Mouse (Mus musculus): ENCODE data around the gene 1700017N19Rik. TPM values are rescaled to one million over a fixed set of nuclear protein-coding genes. Genes with fewer than 3 reads are reported as not detected.
"Not testable (repeated sequence)": the region's sequence is repeated elsewhere in the genome, so short reads cannot be mapped to it uniquely, and the experiment has no call there.

1700017N19Rik gene
- not detected in 3 replicates for total RNA-seq (2017)

DNA sequence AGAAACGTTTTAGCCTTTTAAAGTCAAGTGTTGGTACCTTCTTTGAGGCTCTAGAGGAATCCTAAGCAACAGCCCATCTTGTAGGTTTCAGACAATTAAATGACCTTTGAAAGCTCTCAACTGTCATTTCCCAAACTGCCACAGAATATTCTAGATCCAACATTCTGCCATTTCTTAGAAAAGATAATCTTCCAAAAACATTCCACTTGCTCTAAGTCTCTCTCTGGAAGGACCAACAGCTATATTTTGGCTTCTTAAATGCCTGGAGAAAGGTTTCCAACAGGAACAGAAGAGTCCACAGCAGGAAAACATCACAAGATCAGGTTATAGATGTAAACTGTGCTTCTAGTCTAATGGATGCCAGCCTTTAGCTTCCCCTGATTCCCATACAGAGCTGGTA, at the start of gene 1700017N19Rik, which contains the start of gene 4930430F08Rik:
1700017N19Rik (plus strand) TSS at position 162 of the 400 bp plus-strand sequence.
4930430F08Rik (minus strand) TSS at position 101 of the 400 bp plus-strand sequence.
- no peak for ATAC-seq (replicated peaks; ENCODE audit: insufficient number of reproducible peaks, low FRiP score, low TSS enrichment, poor library complexity, severe bottlenecking)

- no peak for ATAC-seq (replicated peaks; ENCODE audit: insufficient number of reproducible peaks, low FRiP score, low TSS enrichment, poor library complexity, severe bottlenecking)
Measured at GRCm38 (mm10) chr10:100556566-100557175, 33.6 kb upstream of the 1700017N19Rik start.

DNA sequence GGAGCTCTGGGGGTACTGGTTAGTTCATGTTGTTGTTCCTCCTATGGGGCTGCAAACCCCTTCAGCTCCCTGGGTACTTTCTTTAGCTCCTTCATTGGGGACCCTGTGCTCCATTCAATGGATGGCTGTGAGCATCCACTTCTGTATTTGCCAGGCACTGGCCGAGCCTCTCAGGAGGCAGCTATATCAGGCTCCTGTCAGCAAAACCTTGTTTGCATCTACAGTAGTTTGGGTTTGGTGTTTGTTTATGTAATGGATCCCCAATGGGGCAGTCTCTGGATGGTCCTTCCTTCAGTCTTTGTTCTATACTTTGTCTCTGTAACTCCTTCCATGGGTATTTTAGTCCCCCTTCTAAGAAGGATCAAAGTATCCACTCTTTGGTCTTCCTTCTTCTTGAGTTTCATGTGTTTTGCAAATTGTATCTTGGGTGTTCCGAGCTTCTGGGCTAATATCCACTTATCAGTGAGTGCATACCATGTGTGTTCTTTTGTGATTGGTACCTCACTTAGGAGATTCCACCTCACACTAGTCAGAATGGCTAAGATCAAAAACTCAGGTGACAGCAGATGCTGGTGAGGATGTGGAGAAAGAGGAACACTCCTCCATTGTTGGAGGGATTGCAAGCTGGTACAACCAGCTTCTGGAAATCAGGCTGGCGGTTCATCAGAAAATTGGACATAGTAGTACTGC, 29.9 kb upstream of the 1700017N19Rik start:
- not testable (repeated sequence) for ATAC-seq (replicated peaks; ENCODE audit: insufficient number of reproducible peaks, low FRiP score, low TSS enrichment, poor library complexity, severe bottlenecking)

DNA sequence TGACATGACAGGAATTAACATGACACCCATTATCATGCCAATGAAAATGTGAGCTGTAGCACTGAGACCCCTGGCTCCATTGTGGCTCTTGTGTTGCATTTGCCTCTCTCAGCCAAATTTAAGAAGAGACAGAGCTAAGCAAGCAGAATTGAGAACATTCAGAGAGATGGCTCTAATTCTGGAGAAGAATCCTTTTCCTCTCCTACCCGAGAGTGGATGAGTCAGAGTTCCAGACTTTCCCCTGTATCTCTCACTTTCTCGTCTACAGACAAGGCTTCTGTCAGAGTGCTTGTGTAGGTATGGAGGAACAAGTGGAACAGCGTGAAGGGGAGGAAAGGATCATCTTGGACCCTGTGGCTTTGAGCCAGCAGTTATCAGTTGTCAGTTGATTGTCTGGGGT, 26.2 kb upstream of the 1700017N19Rik start:
- ATAC-seq (replicated peaks; ENCODE audit: insufficient number of reproducible peaks, low FRiP score, low TSS enrichment, poor library complexity, severe bottlenecking) = no peak

DNA sequence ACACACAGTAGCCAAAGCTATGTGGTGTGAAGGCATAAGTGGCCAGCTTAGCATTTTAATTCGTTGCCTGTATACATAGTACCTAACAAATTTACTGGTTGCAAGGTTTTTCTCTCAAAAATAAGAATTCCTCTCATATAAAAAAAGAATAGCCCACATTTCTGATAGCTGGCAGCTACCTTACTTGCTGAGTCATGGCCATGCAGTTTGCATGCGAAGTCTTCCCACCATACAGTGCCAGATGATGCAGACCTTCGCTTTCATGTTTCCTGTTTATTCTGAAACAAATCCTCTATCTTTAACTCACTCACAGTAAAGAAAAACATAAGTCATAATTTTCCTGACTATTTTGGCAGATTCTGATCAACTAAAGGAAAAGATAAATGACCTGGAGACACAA, 18.6 kb upstream of the 1700017N19Rik start:
- no peak for ATAC-seq (replicated peaks; ENCODE audit: insufficient number of reproducible peaks, low FRiP score, low TSS enrichment, poor library complexity, severe bottlenecking)

DNA sequence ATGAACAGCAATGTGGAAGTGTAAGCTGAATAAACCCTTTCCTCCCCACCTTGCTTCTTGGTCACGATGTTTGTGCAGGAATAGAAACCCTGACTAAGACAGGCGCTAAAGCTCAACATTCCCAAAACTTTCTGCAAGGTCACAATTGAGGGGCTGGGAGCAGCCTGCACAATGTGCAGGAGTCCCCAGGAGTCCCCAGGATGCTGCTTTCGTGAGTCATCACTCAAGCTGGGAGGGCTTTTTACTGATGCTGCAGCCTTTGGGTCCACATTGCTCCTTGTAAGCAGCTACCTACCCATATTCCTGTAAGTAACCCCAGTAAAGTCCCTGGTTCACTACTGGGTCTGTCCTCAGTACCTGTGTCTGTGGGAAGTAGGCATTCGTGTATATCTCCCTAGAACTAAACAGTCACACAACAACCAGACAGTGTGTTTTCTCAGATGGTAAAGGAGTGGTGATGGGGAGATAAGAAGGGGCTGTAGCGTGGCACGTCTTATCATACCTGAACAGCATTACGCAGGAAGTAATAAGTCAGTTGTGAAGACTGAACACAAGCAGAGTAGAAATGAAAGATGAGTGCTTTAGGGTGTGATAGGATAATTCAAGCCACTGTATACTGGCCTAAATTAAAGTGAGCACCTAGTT, 15.7 kb upstream of the 1700017N19Rik start:
- ATAC-seq (replicated peaks; ENCODE audit: insufficient number of reproducible peaks, low FRiP score, low TSS enrichment, poor library complexity, severe bottlenecking) = no peak

- ATAC-seq (replicated peaks; ENCODE audit: insufficient number of reproducible peaks, low FRiP score, low TSS enrichment, poor library complexity, severe bottlenecking) = no peak
Measured at GRCm38 (mm10) chr10:100575294-100575693, 15.0 kb upstream of the 1700017N19Rik start.

- ATAC-seq (replicated peaks; ENCODE audit: insufficient number of reproducible peaks, low FRiP score, low TSS enrichment, poor library complexity, severe bottlenecking) = no peak
Measured at GRCm38 (mm10) chr10:100584178-100584577, 6.1 kb upstream of the 1700017N19Rik start.

DNA sequence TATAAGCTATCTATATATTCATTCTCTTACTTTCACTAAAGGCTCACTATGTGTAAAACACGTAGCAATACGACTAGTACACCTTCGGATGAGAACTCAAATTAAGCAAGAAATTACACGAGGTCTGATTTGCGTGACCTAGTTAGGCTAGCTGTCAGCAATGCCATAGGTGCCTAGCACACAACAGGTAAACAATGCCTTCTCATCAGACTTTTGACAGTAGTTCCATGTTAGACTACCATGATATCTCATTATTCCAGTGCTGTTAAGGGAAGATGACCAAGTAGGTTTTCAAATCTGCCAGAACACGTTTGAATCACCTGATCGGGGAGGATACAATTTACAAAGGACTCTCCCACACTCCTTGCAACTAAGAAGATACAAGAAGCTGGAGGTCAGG, 1.8 kb upstream of the 1700017N19Rik start:
- 0 out of 2 replicates have a peak, but pooled peaks have one; percentile 3 for ATAC-seq (replicated peaks; ENCODE audit: insufficient number of reproducible peaks, low FRiP score, low TSS enrichment, poor library complexity, severe bottlenecking)

- peak; percentile 96 for ATAC-seq (replicated peaks; ENCODE audit: insufficient number of reproducible peaks, low FRiP score, low TSS enrichment, poor library complexity, severe bottlenecking)
Measured at GRCm38 (mm10) chr10:100588932-100589388, 1.3 kb upstream of the 1700017N19Rik start.

DNA sequence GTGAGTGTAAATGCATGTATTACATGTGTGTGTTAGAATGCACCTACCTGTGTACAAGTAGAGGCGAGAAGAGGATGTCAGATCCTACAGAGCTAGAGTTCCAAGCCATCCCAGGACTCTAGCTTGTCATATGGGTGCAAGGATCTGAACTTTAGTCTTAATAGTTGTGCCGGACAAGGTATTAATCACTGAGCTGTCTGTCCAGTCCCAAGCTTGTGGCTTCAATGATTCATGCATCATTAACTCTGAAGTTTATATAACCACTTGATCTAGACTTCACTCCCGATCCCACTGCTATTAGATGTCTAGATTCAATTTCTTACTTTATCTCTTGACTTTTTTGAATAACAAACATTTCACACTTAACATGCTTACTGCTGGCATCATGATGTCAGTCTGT, 8.1 kb downstream of the 1700017N19Rik start:
- ATAC-seq (replicated peaks; ENCODE audit: insufficient number of reproducible peaks, low FRiP score, low TSS enrichment, poor library complexity, severe bottlenecking) = no peak

GRCm38 (mm10) chr10:100603511-100603910, 13.2 kb downstream of the 1700017N19Rik start:
- ATAC-seq (replicated peaks; ENCODE audit: insufficient number of reproducible peaks, low FRiP score, low TSS enrichment, poor library complexity, severe bottlenecking) = no peak

DNA sequence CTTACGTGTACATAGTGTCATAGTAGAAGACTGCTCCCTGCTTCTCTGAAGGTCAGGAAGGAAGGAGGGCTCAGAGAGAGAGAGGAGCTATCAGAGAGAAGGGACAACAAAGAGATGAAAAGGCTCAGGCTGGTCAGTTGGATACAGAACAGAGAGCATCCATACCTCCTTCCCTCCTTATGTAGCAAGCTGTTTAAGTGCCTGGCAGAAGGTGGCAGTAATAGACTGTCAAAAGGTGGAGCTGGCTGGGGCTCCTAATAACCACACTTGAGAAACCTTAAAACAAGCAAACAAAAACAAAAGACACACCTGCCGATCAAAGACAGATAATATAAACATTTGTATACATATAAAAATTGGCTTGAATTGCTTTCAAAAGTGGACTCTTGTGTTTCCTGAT, 14.0 kb downstream of the 1700017N19Rik start:
- no peak for ATAC-seq (replicated peaks; ENCODE audit: insufficient number of reproducible peaks, low FRiP score, low TSS enrichment, poor library complexity, severe bottlenecking)

DNA sequence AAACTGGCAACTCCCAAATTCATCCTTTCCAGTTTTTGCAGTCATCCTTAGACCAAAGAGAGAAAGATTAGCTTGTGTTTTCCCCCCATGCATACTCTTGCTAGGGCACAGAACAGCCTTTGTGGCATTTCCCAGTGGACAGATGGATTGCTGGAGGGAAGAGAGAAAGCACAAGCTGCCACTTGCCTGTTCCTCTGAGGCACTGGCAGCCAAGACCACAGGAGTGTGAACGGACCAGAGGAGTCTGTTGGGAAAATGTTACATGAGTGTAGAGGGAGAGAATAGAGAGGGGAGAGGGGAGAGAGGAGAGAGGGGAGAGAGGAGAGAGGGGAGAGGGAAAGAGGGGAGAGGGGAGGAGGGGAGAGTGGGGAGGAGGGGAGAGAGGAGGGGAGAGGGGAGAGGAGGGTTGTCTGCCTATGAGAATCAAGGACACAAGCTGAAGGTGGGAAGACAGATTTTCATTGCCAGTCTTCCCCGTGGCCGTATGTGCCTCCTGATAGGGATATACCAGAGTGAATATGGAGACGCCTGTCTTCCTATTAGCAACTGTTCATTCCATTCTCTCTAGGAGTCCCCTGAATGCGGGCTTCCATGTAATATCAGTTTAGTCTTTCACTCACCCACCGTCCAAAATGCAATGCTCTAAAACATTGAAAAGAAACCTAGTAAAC, 27.1 kb downstream of the 1700017N19Rik start:
- no peak for ATAC-seq (replicated peaks; ENCODE audit: insufficient number of reproducible peaks, low FRiP score, low TSS enrichment, poor library complexity, severe bottlenecking)

GRCm38 (mm10) chr10:100619474-100619873, 29.2 kb downstream of the 1700017N19Rik start:
- no peak for ATAC-seq (replicated peaks; ENCODE audit: insufficient number of reproducible peaks, low FRiP score, low TSS enrichment, poor library complexity, severe bottlenecking)

DNA sequence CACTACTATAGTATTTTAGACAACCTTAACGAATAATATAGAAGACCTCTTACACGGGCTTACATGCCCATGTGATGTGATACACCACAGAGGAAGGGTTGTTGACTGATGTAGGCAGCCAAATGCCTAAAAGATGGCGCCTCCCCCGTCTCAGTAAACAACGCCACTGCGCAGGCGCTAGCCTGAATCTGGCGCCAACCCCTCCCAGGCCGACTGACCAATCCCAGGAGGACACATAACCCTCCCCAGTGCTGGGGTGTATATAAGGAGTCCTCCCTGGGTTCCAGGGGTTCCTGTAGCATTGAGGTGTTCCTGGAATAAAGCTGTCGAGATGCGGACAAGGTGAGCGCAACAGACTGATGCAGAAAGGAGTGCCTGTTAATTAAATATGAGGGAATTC, 29.8 kb downstream of the 1700017N19Rik start:
- ATAC-seq (replicated peaks; ENCODE audit: insufficient number of reproducible peaks, low FRiP score, low TSS enrichment, poor library complexity, severe bottlenecking) = no peak

DNA sequence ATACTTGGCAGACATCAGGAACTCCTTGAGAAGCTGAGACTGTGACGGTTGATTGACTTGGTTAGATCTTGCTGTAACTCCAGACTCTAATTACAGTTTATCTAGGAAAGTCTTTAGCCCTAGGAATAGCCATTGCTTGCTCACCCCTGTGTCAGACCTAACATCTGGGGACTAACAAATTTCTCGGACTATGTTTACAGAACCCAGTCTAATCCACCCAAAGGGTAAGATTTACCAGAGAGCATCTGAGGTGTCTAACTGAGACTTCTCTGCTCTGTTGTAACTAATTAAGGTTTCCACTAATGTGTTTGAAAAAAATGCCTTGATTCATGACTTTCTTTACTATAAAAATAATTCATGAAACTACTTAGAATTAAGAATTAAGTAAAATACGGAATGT, 32.2 kb downstream of the 1700017N19Rik start:
- ATAC-seq (replicated peaks; ENCODE audit: insufficient number of reproducible peaks, low FRiP score, low TSS enrichment, poor library complexity, severe bottlenecking) = no peak

DNA sequence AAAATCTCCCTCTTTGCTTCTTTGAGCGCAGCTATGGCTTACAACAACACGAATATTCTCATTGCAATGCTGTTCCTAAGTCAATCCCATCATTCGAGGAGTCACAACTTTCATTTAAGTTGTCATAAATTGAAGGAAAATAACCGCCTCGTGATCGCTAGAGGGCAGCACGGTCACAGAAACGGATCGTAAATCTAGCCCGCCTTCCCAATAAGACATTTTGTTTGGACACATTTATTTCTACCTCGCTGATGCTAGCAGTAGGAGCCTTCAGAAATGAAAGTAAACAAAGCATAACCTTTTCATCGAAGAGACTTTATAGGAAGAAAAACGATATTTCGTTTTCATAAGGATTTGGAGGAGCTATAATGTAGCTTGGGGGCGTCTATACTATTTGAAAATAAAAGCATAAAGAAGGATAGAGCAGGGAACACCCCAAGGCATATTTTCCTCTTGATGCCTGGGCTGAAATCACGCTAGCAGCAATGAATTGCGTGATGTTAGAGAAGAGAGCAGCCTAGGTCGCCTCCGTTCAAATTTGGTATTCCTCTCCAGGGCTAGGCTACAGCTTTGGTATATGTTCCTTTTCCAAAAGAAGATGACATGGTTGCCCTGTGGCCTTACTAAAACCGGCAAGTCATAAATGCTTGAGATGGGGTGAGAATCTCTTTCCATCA, 39.6 kb downstream of the 1700017N19Rik start:
- peak; percentile 40; the same call in 1 of the 2 replicates for ATAC-seq (replicated peaks; ENCODE audit: insufficient number of reproducible peaks, low FRiP score, low TSS enrichment, poor library complexity, severe bottlenecking)

GRCm38 (mm10) chr10:100642887-100643286, 52.6 kb downstream of the 1700017N19Rik start:
- ATAC-seq (replicated peaks; ENCODE audit: insufficient number of reproducible peaks, low FRiP score, low TSS enrichment, poor library complexity, severe bottlenecking) = no peak

All from monocyte, adult 5-6 weeks (primary cell).